9 mouse cellular contexts compared by ENCODE assay signal in the genomic region with DNA sequence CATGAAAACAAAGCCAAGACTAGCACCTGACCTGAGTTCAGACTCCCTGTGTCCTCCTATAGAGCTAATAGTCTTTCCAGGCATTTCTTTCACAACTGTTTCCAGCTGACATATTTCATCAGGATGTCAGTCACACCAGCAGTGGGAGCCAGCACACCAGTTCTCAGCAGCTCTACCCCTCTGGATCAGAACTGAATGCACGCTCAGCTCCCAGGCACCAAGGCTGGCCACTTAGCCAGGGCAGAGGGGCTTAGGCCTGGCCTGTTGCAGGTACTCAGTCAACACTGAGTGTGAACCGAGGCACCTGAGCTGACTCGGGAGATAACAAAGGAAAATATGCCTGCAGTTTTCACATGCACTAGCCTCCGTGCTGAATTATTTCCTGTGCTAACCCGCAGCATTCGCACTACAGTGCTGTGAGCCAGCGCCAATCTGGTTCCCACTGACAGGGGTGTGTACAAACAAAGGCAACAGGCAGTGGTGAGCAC.
A peak's percentile ranks its signal among the peaks of the same experiment; 100 is the strongest.
DNase-seq lines count a peak whose midpoint lies in the region; ATAC-seq lines count a peak whose summit lies in the region.
"Had no signal": no experiment of that assay in that cellular context is flagged by ENCODE, and none has a peak within 500 bp of the region (broad histone marks: within the 10 kb centered on the region; RNA-seq: fewer than 3 reads in every experiment).

No protein-coding gene starts in this region.

- no peak overlapping the region for H3K4me2 ChIP-seq in heart, embryonic 14.5 days (ENCODE audit: low read length)
- H3K4me2 ChIP-seq in intestine, embryonic 16.5 days (ENCODE audit: low read depth, low read length) = no peak overlapping the region
- no peak overlapping the region for H3K4me2 ChIP-seq in kidney, embryonic 16.5 days (replicated peaks; ENCODE audit: low read depth, low read length)

- WGBS in heart, embryonic 14.5 days = 34% methylated on average over 7 of the region's 7 CpGs
- WGBS in intestine, embryonic 16.5 days = 52% methylated on average over 7 of the region's 7 CpGs
- 60% methylated on average over 7 of the region's 7 CpGs for WGBS in kidney, embryonic 16.5 days

- peak overlapping the region in 1 of 2 experiments; percentile 25; a peak in 1 of 4 replicates for H3K27ac ChIP-seq in heart, embryonic 14.5 days (replicated peaks in 1 of 2; ENCODE audit: control insufficient read depth in 1 of 2, insufficient read depth in 1 of 2, low read depth in 2 of 2, low read length in 2 of 2)
- no peak overlapping the region for H3K27ac ChIP-seq in intestine, embryonic 16.5 days (ENCODE audit: low read length)
- H3K27ac ChIP-seq in kidney, embryonic 16.5 days (ENCODE audit: low read length) = no peak overlapping the region

- peaks cover 9 to 24% of the 10 kb centered on the region in 2 experiments for H3K4me1 ChIP-seq in heart, embryonic 14.5 days (ENCODE audit: control insufficient read depth in 2 of 2, insufficient read depth in 2 of 2, low read length in 2 of 2)
- peaks cover 10% of the 10 kb centered on the region for H3K4me1 ChIP-seq in intestine, embryonic 16.5 days (ENCODE audit: control insufficient read depth, insufficient read depth, low read length)
- H3K4me1 ChIP-seq in kidney, embryonic 16.5 days (ENCODE audit: insufficient read depth, low read length) = peaks cover 18% of the 10 kb centered on the region

- H3K36me3 ChIP-seq in heart, embryonic 14.5 days (ENCODE audit: control insufficient read depth, insufficient read depth, low read length) = no peaks in the 10 kb centered on the region
- H3K36me3 ChIP-seq in intestine, embryonic 16.5 days (ENCODE audit: control insufficient read depth, insufficient read depth, low read length) = no peaks in the 10 kb centered on the region
- H3K36me3 ChIP-seq in kidney, embryonic 16.5 days (ENCODE audit: insufficient read depth, low read length) = no peaks in the 10 kb centered on the region

- H3K4me3 ChIP-seq in heart, embryonic 14.5 days (ENCODE audit: control insufficient read depth in 1 of 2, insufficient read depth in 1 of 2, low read depth in 1 of 2, low read length in 2 of 2) = no peak overlapping the region
- no peak overlapping the region for H3K4me3 ChIP-seq in intestine, embryonic 16.5 days (ENCODE audit: low read length)
- H3K4me3 ChIP-seq in kidney, embryonic 16.5 days (ENCODE audit: low read length) = no peak overlapping the region

- no peak overlapping the region for H3K9ac ChIP-seq in heart, embryonic 14.5 days (ENCODE audit: low read length)
- H3K9ac ChIP-seq in intestine, embryonic 16.5 days (ENCODE audit: low read depth, low read length) = 0 out of 2 replicates have a peak overlapping the region, but pooled peaks have one; percentile 16
- no peak overlapping the region for H3K9ac ChIP-seq in kidney, embryonic 16.5 days (replicated peaks; ENCODE audit: low read length)

- no peaks in the 10 kb centered on the region for H3K9me3 ChIP-seq in heart, embryonic 14.5 days (ENCODE audit: control insufficient read depth, low read length)
- H3K9me3 ChIP-seq in intestine, embryonic 16.5 days (ENCODE audit: control insufficient read depth, low read length) = no peaks in the 10 kb centered on the region
- no peaks in the 10 kb centered on the region for H3K9me3 ChIP-seq in kidney, embryonic 16.5 days (ENCODE audit: low read length)
- H3K9me3 ChIP-seq: G1E had no signal

- ATAC-seq in heart, embryonic 14.5 days (ENCODE audit: insufficient number of reproducible peaks, insufficient read depth, low FRiP score, low read depth) = peak; percentile 58; the same call in 1 of the 2 replicates
- ATAC-seq in intestine, embryonic 16.5 days = peak; percentile 72
- no peak for ATAC-seq in kidney, embryonic 16.5 days (ENCODE audit: low FRiP score, low TSS enrichment)

- peaks cover 16% of the 10 kb centered on the region; the same call in 1 of the 2 replicates for H3K27me3 ChIP-seq in heart, embryonic 14.5 days (ENCODE audit: control insufficient read depth, insufficient read depth, low read length)
- H3K27me3 ChIP-seq in intestine, embryonic 16.5 days (replicated peaks; ENCODE audit: control insufficient read depth, insufficient read depth, low read length) = no peaks in the 10 kb centered on the region
- peaks cover 4% of the 10 kb centered on the region; the same call in 1 of the 2 replicates for H3K27me3 ChIP-seq in kidney, embryonic 16.5 days (ENCODE audit: insufficient read depth, low read length)

- DNase-seq in heart, postnatal 4 days = no peak
- DNase-seq in urinary bladder, adult 2 months (ENCODE audit: low spot score) = peak; percentile 16
- DNase-seq in urinary bladder, postnatal 25 days (ENCODE audit: low spot score) = no peak
- DNase-seq in frontal cortex, postnatal 14 days (ENCODE audit: low spot score in 2 of 2) = no peak
- DNase-seq in cerebellum, adult 8-10 months = no peak
